Mouse (Mus musculus) cortical plate, adult 2 months (tissue): ENCODE data around the gene Spock2. TPM values are rescaled to one million over a fixed set of nuclear protein-coding genes. Genes with fewer than 3 reads are reported as not detected.

Experiments
- H3K27ac ChIP-seq: fragments of 200-500 bp; 2 replicates; pipeline ENCODE4 v1.5.1; 2012; ENCODE audit warnings: low read length, control low read depth, inconsistent platforms; ENCODE audit not compliant: insufficient read depth
- H3K4me1 ChIP-seq: fragments of 200-500 bp; 2 replicates; pipeline ENCODE4 v1.6.1; 2011; ENCODE audit warnings: low read length; ENCODE audit not compliant: control insufficient read depth, insufficient read depth
- H3K4me3 ChIP-seq: fragments of 200-500 bp; 2 replicates; pipeline ENCODE4 v1.5.1; 2011; ENCODE audit warnings: mild to moderate bottlenecking, low read length, control low read depth; ENCODE audit not compliant: insufficient read depth
- CTCF ChIP-seq: fragments of 200-500 bp; IDR thresholded peaks from 2 replicates; pipeline ENCODE4 v1.5.1; 2011; ENCODE audit warnings: mild to moderate bottlenecking, control low read depth, low read length; ENCODE audit not compliant: insufficient read depth; ENCODE audit errors: extremely low read depth
- POLR2A ChIP-seq: fragments of 200-500 bp; IDR thresholded peaks from 2 replicates; pipeline ENCODE4 v1.6.1; 2011; ENCODE audit warnings: mild to moderate bottlenecking, low read length, control low read depth; ENCODE audit not compliant: insufficient read depth; ENCODE audit errors: extremely low read depth
- polyA plus RNA-seq: library from polyadenylated mRNA; depleted of rRNA; stranded (reverse); fragments of >200 nt; gene quantifications from 2 replicates; pipeline ENCODE4 v1.2.3, GENCODE M21; 2012

The Spock2 gene
- polyA plus RNA-seq, 1 experiment: 387 TPM

DNA sequence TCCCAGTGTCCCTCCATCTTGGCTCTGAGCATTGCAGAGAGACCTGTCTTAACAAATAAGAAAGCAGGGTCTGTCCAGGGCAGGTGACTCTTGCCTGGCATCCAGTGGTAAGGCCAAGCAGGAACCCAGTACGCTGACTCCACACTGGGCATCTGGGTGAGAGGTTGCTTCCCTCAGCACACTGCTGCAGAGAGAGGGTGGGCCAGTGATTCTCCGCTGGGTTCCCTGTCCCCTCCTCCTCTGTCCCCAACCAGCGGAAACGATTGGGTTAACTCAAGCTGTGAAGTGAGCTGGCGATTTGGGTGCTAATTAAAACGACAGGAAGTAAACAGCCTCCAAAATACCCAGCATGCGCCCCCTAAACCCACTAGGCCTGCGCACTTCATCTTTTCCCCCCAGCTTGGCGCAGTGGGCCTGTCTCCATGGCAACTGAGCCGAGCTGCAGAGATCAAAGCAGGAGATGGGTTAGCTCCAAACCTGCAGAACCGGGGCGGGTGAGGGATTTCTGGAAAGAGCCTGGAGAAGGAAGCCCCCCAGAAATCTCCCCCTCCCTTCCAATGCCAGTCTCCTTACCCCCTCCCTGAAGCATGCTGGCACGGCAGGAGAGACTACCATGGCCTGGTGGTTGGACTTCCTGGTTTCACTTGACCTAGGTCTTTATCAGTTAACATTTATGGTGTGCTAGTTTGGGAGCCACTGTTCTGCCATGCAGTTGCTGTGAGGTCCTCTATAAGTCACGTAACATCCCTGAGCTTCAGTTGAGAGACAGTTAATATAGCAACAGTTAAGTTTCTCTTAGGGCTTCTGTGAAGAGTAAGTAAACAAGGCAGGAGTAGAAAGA is 9.5 kb downstream of the Spock2 start:
- Histone ChIP-seq H3K4me3 (peak overlapping the region; percentile 4; the same call in 1 of the 2 replicates), H3K27ac (peak overlapping the region; percentile 57), H3K4me1 (peaks cover 30% of the 10 kb centered on the region)
- TF ChIP-seq POLR2A (no peak), CTCF (no peak)

DNA sequence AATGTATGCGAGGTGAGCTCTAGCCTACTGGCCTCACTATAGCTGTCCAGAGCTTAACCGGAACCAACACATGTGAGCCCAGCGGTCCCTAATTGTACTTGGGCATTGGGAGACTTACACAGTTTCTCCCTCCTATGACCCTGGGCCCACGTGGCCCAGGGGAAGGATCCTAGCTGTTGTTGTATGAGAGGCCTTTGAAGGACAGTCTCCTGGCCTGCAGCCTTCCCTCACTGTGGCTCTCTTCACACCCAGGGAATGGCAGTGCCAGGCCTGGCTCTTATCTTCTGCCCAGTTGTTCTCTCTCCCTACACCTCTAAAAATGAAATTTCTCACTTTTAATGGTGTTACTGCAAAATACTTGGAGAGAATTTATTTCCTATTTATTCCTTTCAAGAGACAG is 11.0 kb downstream of the Spock2 start:
- no peak for TF ChIP-seq CTCF
- no peak for TF ChIP-seq POLR2A
- Histone ChIP-seq H3K4me3 (no peak overlapping the region), H3K27ac (0 out of 2 replicates have a peak overlapping the region, but pooled peaks have one; percentile 7), H3K4me1 (peaks cover 27% of the 10 kb centered on the region)

DNA sequence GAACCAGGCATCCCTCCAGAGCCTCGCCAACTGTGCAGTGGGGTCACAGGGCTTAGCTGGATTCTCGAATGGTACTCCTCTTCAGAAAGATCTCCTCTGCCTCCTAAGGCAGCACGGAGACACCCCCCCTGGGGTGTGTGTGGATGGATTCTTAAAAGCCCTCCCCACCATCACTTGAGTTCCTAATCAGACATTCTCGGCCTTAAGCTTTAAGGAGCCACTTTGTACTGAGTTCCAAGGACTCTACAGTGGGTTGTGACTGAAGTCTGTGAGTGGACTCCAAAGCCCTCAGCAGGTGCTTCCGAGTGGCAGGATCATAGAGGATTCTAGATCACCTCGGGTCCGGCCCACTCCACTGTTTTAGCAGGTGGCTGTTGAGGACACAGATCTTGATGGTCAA is 12.4 kb downstream of the Spock2 start:
- TF ChIP-seq CTCF (no peak), POLR2A (no peak)
- Histone ChIP-seq H3K4me1 (peaks cover 27% of the 10 kb centered on the region), H3K4me3 (no peak overlapping the region), H3K27ac (peak overlapping the region; percentile 33; the same call in 1 of the 2 replicates)

GRCm38 (mm10) chr10:60120630-60121029 is 14.6 kb downstream of the Spock2 start:
- peaks cover 24% of the 10 kb centered on the region for H3K4me1 ChIP-seq
- TF ChIP-seq POLR2A (no peak), CTCF (no peak)
- H3K4me3 ChIP-seq: no peak overlapping the region
- H3K27ac ChIP-seq: no peak overlapping the region

GRCm38 (mm10) chr10:60124078-60124477 is 18.1 kb downstream of the Spock2 start:
- Histone ChIP-seq H3K4me1 (peaks cover 8% of the 10 kb centered on the region), H3K4me3 (no peak overlapping the region), H3K27ac (no peak overlapping the region)
- peak; percentile 59 for TF ChIP-seq CTCF
- no peak for TF ChIP-seq POLR2A

- TF ChIP-seq POLR2A (no peak), CTCF (no peak)
- H3K27ac ChIP-seq: no peak overlapping the region
- H3K4me1 ChIP-seq: 0 out of 2 replicates have a peak, but pooled peaks cover 1% of the 10 kb centered on the region
- H3K4me3 ChIP-seq: no peak overlapping the region
Measured at GRCm38 (mm10) chr10:60125529-60126327, 19.7 kb downstream of the Spock2 start.

DNA sequence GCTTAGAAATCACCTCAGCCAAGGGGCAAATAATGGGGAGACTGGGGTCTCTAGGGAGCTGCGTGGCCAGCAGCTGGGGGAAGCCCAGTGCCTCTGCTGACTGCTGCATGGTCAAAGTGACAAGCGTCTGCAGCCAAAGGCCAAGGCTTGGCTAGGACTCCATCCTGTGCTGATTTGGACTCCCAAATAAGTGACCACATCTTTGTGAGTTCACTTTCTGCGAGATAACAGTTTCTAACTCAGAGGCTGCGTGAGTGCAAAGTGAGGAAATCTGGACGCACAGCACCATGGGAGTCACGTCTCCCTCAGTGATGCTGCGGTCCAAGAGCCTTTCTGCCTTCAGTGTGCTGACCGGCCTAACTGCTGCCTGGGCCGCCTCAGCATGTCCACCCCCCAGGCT is 22.3 kb downstream of the Spock2 start:
- Histone ChIP-seq H3K4me1 (no peaks in the 10 kb centered on the region), H3K27ac (no peak overlapping the region), H3K4me3 (no peak overlapping the region)
- TF ChIP-seq POLR2A (no peak), CTCF (no peak)

DNA sequence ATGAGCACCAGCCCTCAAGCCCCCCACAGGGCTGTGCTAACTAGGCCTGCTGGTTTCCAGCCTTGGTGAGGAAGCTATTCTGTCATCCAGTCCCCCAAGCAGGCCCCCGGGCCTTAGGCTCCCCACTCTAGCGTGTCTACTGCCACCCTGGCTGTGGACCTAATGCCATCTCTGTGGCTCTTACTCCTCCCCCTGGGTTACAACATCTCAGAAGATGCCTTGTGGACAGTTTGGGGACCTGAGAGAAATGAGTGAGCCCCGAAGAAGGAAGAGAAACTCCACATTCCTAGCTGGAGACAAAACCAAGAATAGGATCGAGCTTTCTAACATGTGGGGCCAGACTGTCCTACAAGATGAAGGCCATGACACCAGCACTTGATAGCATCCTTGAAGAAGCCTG is 24.5 kb downstream of the Spock2 start:
- Histone ChIP-seq H3K4me1 (no peaks in the 10 kb centered on the region), H3K27ac (no peak overlapping the region), H3K4me3 (no peak overlapping the region)
- TF ChIP-seq POLR2A (no peak), CTCF (no peak)

DNA sequence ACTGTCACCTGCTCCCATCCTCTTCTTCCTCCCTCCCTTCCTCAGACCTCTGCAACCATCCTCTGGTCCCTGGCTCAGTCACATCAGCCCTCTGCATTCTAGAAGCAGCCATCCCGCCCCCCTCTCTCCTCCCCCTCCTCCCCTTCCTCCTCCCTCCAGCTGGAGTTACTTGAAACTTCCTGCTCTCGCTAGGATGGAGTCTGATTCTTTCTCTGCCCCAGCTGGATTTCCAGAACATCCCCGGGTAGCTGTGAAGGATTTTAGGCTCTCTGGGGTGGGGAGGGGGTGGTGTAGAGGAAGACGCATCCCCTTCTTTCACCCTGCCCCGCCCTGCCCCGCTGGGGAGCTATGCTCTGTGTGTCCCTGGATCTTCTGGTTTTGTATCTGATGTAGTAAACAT is 27.5 kb downstream of the Spock2 start:
- peaks cover 4% of the 10 kb centered on the region; the same call in 1 of the 2 replicates for H3K4me1 ChIP-seq
- TF ChIP-seq CTCF (no peak), POLR2A (no peak)

GRCm38 (mm10) chr10:60134201-60134600 is 28.2 kb downstream of the Spock2 start:
- H3K4me3 ChIP-seq: no peak overlapping the region
- peaks cover 4% of the 10 kb centered on the region; the same call in 1 of the 2 replicates for H3K4me1 ChIP-seq
- no peak for TF ChIP-seq CTCF
- TF ChIP-seq POLR2A: no peak
- H3K27ac ChIP-seq: no peak overlapping the region

More for the DNA sequence above, 27.5 kb downstream of the Spock2 start:
- Histone ChIP-seq H3K4me3 (no peak overlapping the region), H3K27ac (no peak overlapping the region)
